Mouse (Mus musculus): ENCODE measurements around the gene Pdcl3.
"Not testable (repeated sequence)": the region's sequence is repeated elsewhere in the genome, so short reads cannot be mapped to it uniquely, and the experiment has no call there.

The Pdcl3 gene

GRCm38 (mm10) chr1:39025142-39025541 lies 39.7 kb downstream of the Pdcl3 start:
- peak; percentile 52 for DNase-seq (ENCODE audit: low read depth)

- no peak for DNase-seq (ENCODE audit: low read depth)
Measured at GRCm38 (mm10) chr1:39025840-39026239, 40.4 kb downstream of the Pdcl3 start.

GRCm38 (mm10) chr1:39029176-39029575 lies 43.8 kb downstream of the Pdcl3 start:
- DNase-seq (ENCODE audit: low read depth), result no peak

GRCm38 (mm10) chr1:39030108-39030507 lies 44.7 kb downstream of the Pdcl3 start:
- no peak for DNase-seq (ENCODE audit: low read depth)

- DNase-seq (ENCODE audit: low read depth), result no peak
Measured at GRCm38 (mm10) chr1:39035817-39036216, 50.4 kb downstream of the Pdcl3 start.

GRCm38 (mm10) chr1:39042188-39042587 lies 56.8 kb downstream of the Pdcl3 start:
- DNase-seq (ENCODE audit: low read depth), result no peak

GRCm38 (mm10) chr1:39044442-39044841 lies 59.0 kb downstream of the Pdcl3 start:
- not testable (repeated sequence) for DNase-seq (ENCODE audit: low read depth)

GRCm38 (mm10) chr1:39046689-39047088 lies 61.3 kb downstream of the Pdcl3 start:
- no peak for DNase-seq (ENCODE audit: low read depth)

Measured in 416B (cell line).